Mouse (Mus musculus) thymus, adult 2 months (tissue): ENCODE data around the gene Krt18.

ENCODE experiments used
- CTCF ChIP-seq: fragments of 200-500 bp; IDR thresholded peaks from 2 replicates; pipeline ENCODE4 v1.5.1; 2012; ENCODE audit warnings: mild to moderate bottlenecking, control low read depth, low read length, moderate library complexity, borderline replicate concordance; ENCODE audit not compliant: control insufficient read depth, poor library complexity, insufficient read depth; ENCODE audit errors: extremely low read depth
- POLR2A ChIP-seq: fragments of 200-500 bp; IDR thresholded peaks from 2 replicates; pipeline ENCODE4 v1.6.1; 2012; ENCODE audit warnings: mild to moderate bottlenecking, low read length, control low read depth, moderate library complexity; ENCODE audit not compliant: control insufficient read depth, poor library complexity, insufficient read depth; ENCODE audit errors: extremely low read depth

- TF ChIP-seq POLR2A (no peak), CTCF (no peak)
Measured at GRCm38 (mm10) chr15:101990946-101991345, 37.0 kb upstream of the Krt18 start.
